Mouse (Mus musculus) MEL (cell line): ENCODE measurements at regions not wholly inside any gene's neighbourhood (a gene's known extent, or its start where the extent isn't known, plus 50 kb on each side); places are given as distances from the start of the nearest gene placed in this dataset.

Source experiments
- DNase-seq: peaks from one replicate; pipeline ENCODE4 v3.0.0; 2011; ENCODE audit warnings: low read depth, low spot score
- H3K27ac ChIP-seq: 2 replicates; pipeline ENCODE4 v1.5.1; 2012; ENCODE audit warnings: low read depth, mild to moderate bottlenecking, control low read depth, low read length, moderate library complexity; ENCODE audit not compliant: control insufficient read depth
- H3K27me3 ChIP-seq, 2 experiments: fragments of 150-350 bp in 1 of 2; sonication (generic) in 1 of 2; 2 replicates each; pipeline ENCODE4 v1.6.1; 2012; ENCODE audit warnings: low read length in 2 of 2, mild to moderate bottlenecking in 2 of 2, improper control_type of control experiment in 1 of 2, moderate library complexity in 1 of 2; ENCODE audit not compliant: insufficient read depth in 2 of 2, control insufficient read depth in 1 of 2
- H3K36me3 ChIP-seq, 2 experiments: 2 replicates each; pipeline ENCODE4 v1.6.1; 2012 to 2014; ENCODE audit warnings: low read length in 2 of 2, improper control_type of control experiment in 1 of 2, inconsistent platforms in 1 of 2, mild to moderate bottlenecking in 1 of 2; ENCODE audit not compliant: insufficient read depth in 2 of 2, control insufficient read depth in 1 of 2
- H3K4me1 ChIP-seq, 2 experiments: fragments of 150-350 bp in 1 of 2; sonication (generic) in 1 of 2; 2 replicates each; pipeline ENCODE4 v1.6.1; 2012; ENCODE audit warnings: low read length in 2 of 2, improper control_type of control experiment in 1 of 2, mild to moderate bottlenecking in 1 of 2; ENCODE audit not compliant: insufficient read depth in 2 of 2, control insufficient read depth in 1 of 2
- H3K4me3 ChIP-seq, 2 experiments: fragments of 150-350 bp in 1 of 2; sonication (generic) in 1 of 2; 2 replicates each; pipeline ENCODE4 v1.5.1; 2012; ENCODE audit warnings: low read depth in 2 of 2, low read length in 2 of 2, mild to moderate bottlenecking in 2 of 2, moderate library complexity in 2 of 2, control low read depth in 1 of 2, improper control_type of control experiment in 1 of 2; ENCODE audit not compliant: control insufficient read depth in 1 of 2, insufficient read depth in 1 of 2
- H3K79me2 ChIP-seq: 2 replicates; pipeline ENCODE4 v1.6.1; 2012; ENCODE audit warnings: mild to moderate bottlenecking, low read length, moderate library complexity; ENCODE audit not compliant: control insufficient read depth, poor library complexity, insufficient read depth
- H3K9ac ChIP-seq: 2 replicates; pipeline ENCODE4 v1.6.1; 2012; ENCODE audit warnings: low read depth, mild to moderate bottlenecking, control low read depth, low read length, moderate library complexity; ENCODE audit not compliant: control insufficient read depth, poor library complexity, severe bottlenecking
- H3K9me3 ChIP-seq: fragments of 150-350 bp; sonication (generic); replicated peaks from 2 replicates; pipeline ENCODE4 v1.6.1; 2012; ENCODE audit warnings: mild to moderate bottlenecking, low read length, improper control_type of control experiment, moderate library complexity; ENCODE audit not compliant: insufficient read depth
- EP300 ChIP-seq, 2 experiments: IDR thresholded peaks; 2 replicates each; pipeline ENCODE4 v1.6.1; 2011; ENCODE audit warnings: improper control_type of control experiment in 2 of 2, low read length in 2 of 2, low read depth in 1 of 2, mild to moderate bottlenecking in 1 of 2
- ETS1 ChIP-seq: IDR thresholded peaks from 2 replicates; pipeline ENCODE4 v1.6.1; 2012; ENCODE audit warnings: low read depth, mild to moderate bottlenecking, inconsistent platforms, low read length, improper control_type of control experiment, moderate library complexity
- JUND ChIP-seq: IDR thresholded peaks from 2 replicates; pipeline ENCODE4 v1.6.1; 2011; ENCODE audit warnings: low read depth, mild to moderate bottlenecking, improper control_type of control experiment, low read length
- KAT2A ChIP-seq: conservative IDR thresholded peaks from 2 replicates; pipeline ENCODE4 v1.6.1; 2012; ENCODE audit warnings: low read depth, low read length, improper control_type of control experiment, inconsistent platforms
- MAFK ChIP-seq: IDR thresholded peaks from 2 replicates; pipeline ENCODE4 v1.6.1; 2011; ENCODE audit warnings: low read depth, mild to moderate bottlenecking, low read length, improper control_type of control experiment, borderline replicate concordance
- MAZ ChIP-seq: IDR thresholded peaks from 2 replicates; pipeline ENCODE4 v1.6.1; 2012; ENCODE audit warnings: low read depth, mild to moderate bottlenecking, inconsistent platforms, low read length, improper control_type of control experiment
- MYB ChIP-seq: IDR thresholded peaks from 2 replicates; pipeline ENCODE4 v1.6.1; 2011; ENCODE audit warnings: mild to moderate bottlenecking, low read depth, low read length, improper control_type of control experiment
- NRF1 ChIP-seq: IDR thresholded peaks from 2 replicates; pipeline ENCODE4 v1.6.1; 2014; ENCODE audit warnings: low read depth, mild to moderate bottlenecking, inconsistent platforms, low read length, improper control_type of control experiment, moderate library complexity; ENCODE audit not compliant: poor library complexity, insufficient read depth, severe bottlenecking
- RAD21 ChIP-seq: IDR thresholded peaks from 2 replicates; pipeline ENCODE4 v1.6.1; 2011; ENCODE audit warnings: mild to moderate bottlenecking, low read depth, low read length, improper control_type of control experiment
- RCOR1 ChIP-seq: IDR thresholded peaks from 2 replicates; pipeline ENCODE4 v1.6.1; 2012; ENCODE audit warnings: low read depth, mild to moderate bottlenecking, inconsistent platforms, low read length, improper control_type of control experiment
- USF1 ChIP-seq: IDR thresholded peaks from 2 replicates; pipeline ENCODE4 v1.6.1; 2014; ENCODE audit warnings: low read depth, mild to moderate bottlenecking, inconsistent platforms, low read length, improper control_type of control experiment, moderate library complexity
- USF2 ChIP-seq, 2 experiments: IDR thresholded peaks; 2 replicates each; pipeline ENCODE4 v1.6.1; 2011 to 2012; ENCODE audit warnings: improper control_type of control experiment in 2 of 2, low read length in 2 of 2, borderline replicate concordance in 1 of 2, inconsistent platforms in 1 of 2, low read depth in 1 of 2, mild to moderate bottlenecking in 1 of 2; ENCODE audit not compliant: insufficient read depth in 1 of 2
- ZMIZ1 ChIP-seq: IDR thresholded peaks from 2 replicates; pipeline ENCODE4 v1.6.1; 2012; ENCODE audit warnings: low read depth, mild to moderate bottlenecking, inconsistent platforms, low read length, improper control_type of control experiment, moderate library complexity
- ZNF384 ChIP-seq: IDR thresholded peaks from 2 replicates; pipeline ENCODE4 v1.6.1; 2012; ENCODE audit warnings: low read depth, mild to moderate bottlenecking, inconsistent platforms, low read length, improper control_type of control experiment

DNA sequence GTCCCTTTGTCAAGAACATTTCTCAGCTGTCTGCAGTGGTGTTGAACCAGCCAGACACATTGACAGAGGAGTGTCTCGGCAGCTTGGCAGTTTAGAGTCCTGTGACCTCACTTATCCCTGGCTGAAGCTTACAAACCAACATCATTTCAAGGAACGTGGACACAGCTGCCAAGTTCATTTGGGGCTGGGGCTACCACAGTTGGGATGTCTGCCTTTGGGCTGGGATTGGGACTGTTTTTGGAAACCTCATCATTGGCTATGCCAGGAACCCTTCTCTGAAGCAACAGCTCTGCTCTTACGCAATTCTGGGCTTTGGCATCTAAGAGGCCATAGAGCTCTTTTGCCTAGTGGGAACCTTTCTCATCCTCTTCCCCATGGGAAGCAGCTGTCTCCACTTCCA lies 200.4 kb downstream of the Gm15262 start:
- H3K27ac ChIP-seq = no peak overlapping the region
- H3K9me3 ChIP-seq = no peaks in the 10 kb centered on the region
- no peak overlapping the region for H3K9ac ChIP-seq
- H3K36me3 ChIP-seq = no peaks in the 10 kb centered on the region
- no peak for TF ChIP-seq JUND
- TF ChIP-seq MYB = no peak
- TF ChIP-seq KAT2A = no peak
- no peak for TF ChIP-seq ETS1
- TF ChIP-seq NRF1 = no peak
- TF ChIP-seq, all 39 proteins: peak for 0
- DNase-seq = no peak
- H3K79me2 ChIP-seq = no peaks in the 10 kb centered on the region
- H3K4me3 ChIP-seq = no peak overlapping the region
- no peaks in the 10 kb centered on the region for H3K4me1 ChIP-seq
- no peaks in the 10 kb centered on the region for H3K27me3 ChIP-seq

DNA sequence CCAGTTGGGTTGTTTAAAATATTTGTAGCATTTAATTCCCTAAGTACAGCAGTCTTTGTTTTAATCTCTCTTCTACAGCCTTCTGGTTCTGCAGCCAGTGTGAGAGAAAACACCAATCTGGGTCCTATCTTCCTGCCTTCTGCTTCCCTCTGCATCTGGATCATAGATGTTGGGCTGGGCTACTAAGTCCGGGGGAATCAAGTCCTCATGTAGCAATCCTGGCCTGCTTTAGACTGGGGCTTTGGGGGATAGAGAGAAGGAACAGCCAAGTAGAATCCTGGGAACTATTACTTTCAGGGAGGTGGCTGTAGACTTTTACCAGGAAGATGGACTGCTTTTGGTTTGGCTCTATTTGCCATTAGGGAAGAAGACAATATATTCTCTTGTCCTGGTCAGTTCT lies 205.5 kb upstream of the Rai2 start:
- Histone ChIP-seq H3K9ac (no peak overlapping the region), H3K27ac (no peak overlapping the region), H3K79me2 (no peaks in the 10 kb centered on the region), H3K36me3 (no peaks in the 10 kb centered on the region), H3K9me3 (no peaks in the 10 kb centered on the region), H3K4me1 (no peaks in the 10 kb centered on the region), H3K27me3 (no peaks in the 10 kb centered on the region), H3K4me3 (no peak overlapping the region)
- no peak for TF ChIP-seq MAZ
- no peak for TF ChIP-seq MAFK
- TF ChIP-seq USF2 (IDR thresholded peaks at IDR 0.05; ENCODE audit: borderline replicate concordance in 1 of 2, insufficient read depth in 1 of 2, low read depth in 1 of 2, low read length in 2 of 2) = no peak
- TF ChIP-seq ZNF384 = no peak
- TF ChIP-seq ETS1 = no peak
- DNase-seq = no peak

DNA sequence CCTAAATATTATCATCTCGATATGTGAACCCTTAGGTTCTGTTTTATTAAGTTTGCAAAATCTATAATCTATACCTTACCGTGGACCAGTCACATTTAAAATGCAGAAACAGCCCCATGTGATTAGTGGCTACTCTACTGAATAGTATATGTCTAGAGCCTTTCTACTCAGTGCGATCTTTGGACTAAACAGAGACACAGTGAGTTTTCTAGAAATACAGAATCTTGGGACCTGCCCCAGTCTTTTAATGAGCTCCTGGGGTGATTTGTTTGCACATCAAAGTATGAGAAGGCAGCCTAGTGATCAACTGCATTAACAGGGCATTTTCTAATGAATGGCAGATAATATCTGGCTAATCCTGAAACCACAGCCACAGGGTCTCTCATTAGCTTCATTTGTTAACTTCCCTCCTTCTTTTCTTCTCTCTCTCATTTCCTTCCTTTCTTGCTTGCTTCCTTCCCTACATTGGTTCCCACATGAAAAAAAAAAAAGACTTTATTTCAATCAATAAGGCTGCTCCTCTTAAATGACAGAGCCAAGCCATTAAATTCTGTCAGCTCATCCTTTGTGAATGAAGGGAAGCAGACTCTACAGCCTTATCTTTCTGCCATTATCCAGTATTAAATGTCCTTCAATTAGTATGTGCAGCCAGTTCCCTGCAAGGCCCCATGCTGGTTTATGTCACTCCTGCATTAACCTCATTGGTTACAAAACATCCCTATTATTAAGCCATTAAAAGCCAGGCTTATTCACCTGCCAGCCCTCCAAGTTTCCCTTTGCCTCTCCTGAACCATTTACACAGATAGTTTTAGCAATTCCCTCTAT lies 193.2 kb upstream of the Rai2 start:
- H3K27me3 ChIP-seq = no peaks in the 10 kb centered on the region
- H3K9me3 ChIP-seq = no peaks in the 10 kb centered on the region
- H3K27ac ChIP-seq = no peak overlapping the region
- H3K4me1 ChIP-seq = no peaks in the 10 kb centered on the region
- H3K36me3 ChIP-seq = no peaks in the 10 kb centered on the region
- H3K79me2 ChIP-seq = no peaks in the 10 kb centered on the region
- no peak overlapping the region for H3K4me3 ChIP-seq
- H3K9ac ChIP-seq = no peak overlapping the region
- DNase-seq = no peak
- no peak for TF ChIP-seq RCOR1
- no peak for TF ChIP-seq USF1
- no peak for TF ChIP-seq JUND
- no peak for TF ChIP-seq EP300 (IDR thresholded peaks at IDR 0.05; ENCODE audit: low read depth in 1 of 2, low read length in 2 of 2)
- TF ChIP-seq ZNF384 = no peak
- no peak for TF ChIP-seq ZMIZ1
- TF ChIP-seq RAD21 = no peak
